Mouse (Mus musculus) megakaryocyte, embryonic 14.5 days (primary cell): ENCODE data around the gene Olfr1412.

Experiments
- FLI1 ChIP-seq: IDR thresholded peaks from 2 replicates; pipeline ENCODE4 v1.6.1; 2012; ENCODE audit warnings: low read length, inconsistent platforms, mixed read lengths
- GATA1 ChIP-seq: IDR thresholded peaks from 3 replicates; pipeline ENCODE4 v1.6.1; 2012; ENCODE audit warnings: mixed read lengths, low read length, inconsistent platforms, borderline replicate concordance

- no peak for TF ChIP-seq GATA1
- TF ChIP-seq FLI1: no peak
These were observed 46.5 kb upstream of the Olfr1412 start for GRCm38 (mm10) chr1:92539071-92539470.
